Mouse (Mus musculus) CH12.LX (cell line): ENCODE data around the gene Bak1. TPM values are rescaled to one million over a fixed set of nuclear protein-coding genes. Genes with fewer than 3 reads are reported as not detected.
A peak's percentile ranks its signal among the peaks of the same experiment; 100 is the strongest.

ENCODE experiments used
- DNase-seq: peaks from one replicate; pipeline ENCODE4 v3.0.0-alpha.2; 2013; ENCODE audit errors: extremely low read depth
- H3K27ac ChIP-seq: 2 replicates; pipeline ENCODE4 v1.5.1; 2012; ENCODE audit warnings: low read depth, mild to moderate bottlenecking, control low read depth, moderate library complexity; ENCODE audit not compliant: insufficient read depth
- H3K27me3 ChIP-seq: replicated peaks from 2 replicates; pipeline ENCODE3; 2012; ENCODE audit warnings: inconsistent platforms
- H3K36me3 ChIP-seq, 2 experiments: replicated peaks in 1 of 2; 2 replicates each; pipeline versions ENCODE3 to v1.6.1; 2012; ENCODE audit warnings: inconsistent platforms in 1 of 2, low read length in 1 of 2, mild to moderate bottlenecking in 1 of 2, mixed read lengths in 1 of 2, moderate library complexity in 1 of 2; ENCODE audit not compliant: control insufficient read depth in 1 of 2, insufficient read depth in 1 of 2
- H3K4me1 ChIP-seq, 2 experiments: 2 replicates each; pipeline ENCODE4 v1.6.1; 2012; ENCODE audit warnings: inconsistent platforms in 1 of 2, moderate library complexity in 1 of 2; ENCODE audit not compliant: insufficient read depth in 2 of 2, control insufficient read depth in 1 of 2
- H3K4me2 ChIP-seq: 2 replicates; pipeline ENCODE4 v1.6.1; 2012; ENCODE audit warnings: low read depth, mild to moderate bottlenecking, control low read depth; ENCODE audit not compliant: poor library complexity, insufficient read depth, severe bottlenecking
- H3K4me3 ChIP-seq, 3 experiments: fragments of 150-350 bp in 1 of 3; sonication (generic) in 1 of 3; replicated peaks in 1 of 3; 2 replicates each; pipeline versions ENCODE3 to v1.5.1; 2011 to 2012; ENCODE audit warnings: low read depth in 2 of 3, low read length in 2 of 3, mild to moderate bottlenecking in 2 of 3, moderate library complexity in 2 of 3, control low read depth in 1 of 3, improper control_type of control experiment in 1 of 3, inconsistent platforms in 1 of 3, mixed read lengths in 1 of 3; ENCODE audit not compliant: poor library complexity in 1 of 3
- H3K79me2 ChIP-seq: replicated peaks from 2 replicates; pipeline ENCODE4 v1.6.1; 2012; ENCODE audit warnings: mild to moderate bottlenecking, moderate library complexity; ENCODE audit not compliant: control insufficient read depth, poor library complexity, insufficient read depth, severe bottlenecking; ENCODE audit errors: extremely low read depth
- H3K9ac ChIP-seq: 2 replicates; pipeline ENCODE4 v1.6.1; 2012; ENCODE audit warnings: low read depth, mild to moderate bottlenecking, control low read depth, moderate library complexity; ENCODE audit not compliant: insufficient read depth
- H3K9me3 ChIP-seq: replicated peaks from 2 replicates; pipeline ENCODE3; 2012; ENCODE audit warnings: low read length, inconsistent platforms, mixed read lengths
- CTCF ChIP-seq, 2 experiments: IDR thresholded peaks in 1 of 2; conservative IDR thresholded peaks in 1 of 2; 2 replicates each; pipeline ENCODE4 v1.5.1; 2011 to 2012; ENCODE audit warnings: low read depth in 2 of 2, low read length in 2 of 2, improper control_type of control experiment in 1 of 2, inconsistent platforms in 1 of 2, mild to moderate bottlenecking in 1 of 2, moderate library complexity in 1 of 2
- E2F4 ChIP-seq: IDR thresholded peaks from 2 replicates; pipeline ENCODE4 v1.6.1; 2011; ENCODE audit warnings: low read depth, low read length, improper control_type of control experiment; ENCODE audit not compliant: insufficient replicate concordance
- ELF1 ChIP-seq: IDR thresholded peaks from 2 replicates; pipeline ENCODE4 v1.6.1; 2014; ENCODE audit warnings: low read depth, mild to moderate bottlenecking, inconsistent platforms, low read length, improper control_type of control experiment
- EP300 ChIP-seq: IDR thresholded peaks from 2 replicates; pipeline ENCODE4 v1.6.1; 2011; ENCODE audit warnings: low read length, improper control_type of control experiment
- ETS1 ChIP-seq: conservative IDR thresholded peaks from 2 replicates; pipeline ENCODE4 v1.6.1; 2012; ENCODE audit warnings: low read depth, mild to moderate bottlenecking, inconsistent platforms, low read length, improper control_type of control experiment, moderate library complexity
- GABPA ChIP-seq: IDR thresholded peaks from 2 replicates; pipeline ENCODE4 v1.6.1; 2012; ENCODE audit warnings: low read depth, low read length, improper control_type of control experiment, inconsistent platforms; ENCODE audit not compliant: insufficient replicate concordance
- IRF4 ChIP-seq: IDR thresholded peaks from 2 replicates; pipeline ENCODE4 v1.6.1; 2014; ENCODE audit warnings: low read depth, mild to moderate bottlenecking, inconsistent platforms, low read length, improper control_type of control experiment
- KAT2A ChIP-seq: IDR thresholded peaks from 2 replicates; pipeline ENCODE4 v1.6.1; 2012; ENCODE audit warnings: low read length, improper control_type of control experiment, inconsistent platforms; ENCODE audit not compliant: insufficient replicate concordance
- MAX ChIP-seq: IDR thresholded peaks from 2 replicates; pipeline ENCODE4 v1.6.1; 2011; ENCODE audit warnings: low read length, improper control_type of control experiment
- MXI1 ChIP-seq: IDR thresholded peaks from 2 replicates; pipeline ENCODE4 v1.6.1; 2011; ENCODE audit warnings: mild to moderate bottlenecking, low read depth, low read length, improper control_type of control experiment
- NRF1 ChIP-seq: IDR thresholded peaks from 2 replicates; pipeline ENCODE4 v1.6.1; 2014; ENCODE audit warnings: low read depth, mild to moderate bottlenecking, inconsistent platforms, low read length, improper control_type of control experiment, moderate library complexity
- PAX5 ChIP-seq: IDR thresholded peaks from 2 replicates; pipeline ENCODE4 v1.6.1; 2012; ENCODE audit warnings: low read length, inconsistent platforms, mixed read lengths
- RAD21 ChIP-seq: IDR thresholded peaks from 2 replicates; pipeline ENCODE4 v1.6.1; 2011; ENCODE audit warnings: low read depth, mild to moderate bottlenecking, low read length, improper control_type of control experiment, moderate library complexity
- SMC3 ChIP-seq: IDR thresholded peaks from 2 replicates; pipeline ENCODE4 v1.6.1; 2011; ENCODE audit warnings: low read depth, low read length, improper control_type of control experiment
- ZKSCAN1 ChIP-seq: IDR thresholded peaks from 2 replicates; pipeline ENCODE4 v1.6.1; 2012; ENCODE audit warnings: low read depth, inconsistent platforms, low read length, improper control_type of control experiment, borderline replicate concordance
- dilution Hi-C: fragments of 300-500 bp; cut with MboI; formaldehyde crosslinking; loops from 2 replicates; pipeline ENCODE4 v1.14.3; 2020; ENCODE audit warnings: low sequenced_read_pairs; ENCODE audit not compliant: extremely low pct_unique_long_range_greater_than_20kb, extremely low pct_ligation_motif_present
- in situ Hi-C: fragments of 300-500 bp; cut with MboI; formaldehyde crosslinking; loops from 3 replicates; pipeline ENCODE4 v1.14.3; 2019; ENCODE audit warnings: low sequenced_read_pairs, low pct_ligation_motif_present, low pct_unique_long_range_greater_than_20kb, mixed read lengths
- polyA plus RNA-seq: library from polyadenylated mRNA; unstranded; fragments of >175 nt; gene quantifications from 2 replicates; pipeline ENCODE4 v1.2.1, GENCODE M21; 2012; ENCODE audit warnings: low read depth; ENCODE audit not compliant: insufficient read length
- total RNA-seq, 2 experiments: library from RNA; depleted of rRNA; stranded (reverse); fragments of 300-350 nt in 1 of 2; fragments of >200 nt in 1 of 2; gene quantifications; 2 replicates each; pipeline ENCODE4 v1.2.3; 2012 to 2014

Bak1 gene
- total and polyA plus RNA-seq, 3 experiments = 57.3 to 140 (median 61.8) TPM

DNA sequence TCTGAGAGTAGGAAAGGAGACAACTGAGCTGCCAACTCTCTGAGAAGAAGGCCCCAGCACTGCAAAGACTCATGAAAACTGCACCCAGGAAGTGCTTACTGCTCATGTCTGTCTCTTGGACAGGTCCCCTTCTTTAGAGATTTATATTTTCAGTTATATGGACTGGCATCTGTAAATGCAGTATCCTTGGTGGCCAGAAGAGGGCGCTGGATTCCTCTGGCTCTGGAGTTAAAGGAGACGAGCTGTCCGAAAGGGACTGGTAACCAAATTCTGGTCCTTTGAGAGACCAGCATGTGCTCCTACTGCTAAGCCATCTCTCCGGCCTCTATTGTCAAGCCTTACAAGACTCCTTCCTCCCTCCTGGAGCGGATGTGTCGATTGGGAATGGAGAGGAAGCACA is 26.9 kb downstream of the Bak1 start:
- in situ Hi-C loops (no loop called here), dilution Hi-C loops (no loop called here)
- Histone ChIP-seq H3K9me3 (peaks cover 2% of the 10 kb centered on the region), H3K36me3 (no peaks in the 10 kb centered on the region), H3K4me1 (0 out of 4 replicates have a peak, but pooled peaks cover 0 to 3% of the 10 kb centered on the region in 2 experiments), H3K4me2 (no peak overlapping the region), H3K9ac (no peak overlapping the region), H3K79me2 (no peaks in the 10 kb centered on the region), H3K4me3 (no peak overlapping the region), H3K27ac (no peak overlapping the region), H3K27me3 (no peaks in the 10 kb centered on the region)
- TF ChIP-seq RAD21 (peak; percentile 23), MAX (no peak), IRF4 (no peak), CTCF (conservative IDR thresholded peaks at IDR 0.05 in 1 of 2, IDR thresholded peaks at IDR 0.05 in 1 of 2; ENCODE audit: low read depth in 2 of 2, low read length in 2 of 2) (peak; percentile 62 to 77), GABPA (no peak), SMC3 (peak; percentile 23; the same call in 1 of the 2 replicates), EP300 (no peak), KAT2A (no peak)
- DNase-seq = no peak

GRCm38 (mm10) chr17:27001151-27001550 is 27.7 kb downstream of the Bak1 start:
- in situ Hi-C loops = no loop called here

GRCm38 (mm10) chr17:26999996-27000395 is 28.8 kb downstream of the Bak1 start:
- no peak for DNase-seq
- no peaks in the 10 kb centered on the region for H3K27me3 ChIP-seq
- H3K4me2 ChIP-seq = no peak overlapping the region
- no peak overlapping the region for H3K27ac ChIP-seq
- no peak overlapping the region for H3K4me3 ChIP-seq
- no peaks in the 10 kb centered on the region for H3K79me2 ChIP-seq
- H3K4me1 ChIP-seq = no peaks in the 10 kb centered on the region
- H3K9me3 ChIP-seq = peaks cover 2% of the 10 kb centered on the region
- dilution Hi-C loops (no loop called here), in situ Hi-C loops (no loop called here)
- no peak overlapping the region for H3K9ac ChIP-seq
- TF ChIP-seq KAT2A = no peak
- TF ChIP-seq IRF4 = no peak
- no peak for TF ChIP-seq NRF1
- no peak for TF ChIP-seq ETS1
- TF ChIP-seq ZKSCAN1 = no peak
- no peaks in the 10 kb centered on the region for H3K36me3 ChIP-seq

More at GRCm38 (mm10) chr17:27001151-27001550, 27.7 kb downstream of the Bak1 start:
- peak; percentile 11 for TF ChIP-seq RAD21
- no peak for TF ChIP-seq MXI1
- TF ChIP-seq E2F4 = no peak
- no peak for TF ChIP-seq PAX5
- TF ChIP-seq ELF1 = no peak
- TF ChIP-seq ETS1 = no peak
- peak in 1 of 2 experiments; percentile 38; a peak in 2 of 4 replicates for TF ChIP-seq CTCF (conservative IDR thresholded peaks at IDR 0.05 in 1 of 2, IDR thresholded peaks at IDR 0.05 in 1 of 2; ENCODE audit: low read depth in 2 of 2, low read length in 2 of 2)
- Histone ChIP-seq H3K27me3 (no peaks in the 10 kb centered on the region), H3K9me3 (peaks cover 2% of the 10 kb centered on the region), H3K4me1 (0 out of 4 replicates have a peak, but pooled peaks cover 0 to 3% of the 10 kb centered on the region in 2 experiments), H3K79me2 (no peaks in the 10 kb centered on the region), H3K9ac (no peak overlapping the region), H3K4me2 (no peak overlapping the region), H3K27ac (no peak overlapping the region), H3K4me3 (no peak overlapping the region), H3K36me3 (no peaks in the 10 kb centered on the region)
- no peak for DNase-seq
- dilution Hi-C loops = no loop called here
